Mouse (Mus musculus) midbrain, embryonic 10.5 days (tissue): Measurements from ENCODE around the gene Thap11. TPM values are rescaled to one million over a fixed set of nuclear protein-coding genes. Genes with fewer than 3 reads are reported as not detected.

Experiments
- DNase-seq: peaks from one replicate; pipeline ENCODE4 v3.0.0-alpha.2; 2017; ENCODE audit warnings: low spot score
- H3K27ac ChIP-seq: fragments of 300-500 bp; sonication (generic); replicated peaks from 2 replicates; pipeline ENCODE4 v1.5.1; 2016; ENCODE audit warnings: mild to moderate bottlenecking
- H3K27me3 ChIP-seq: fragments of 300-500 bp; sonication (generic); 2 replicates; pipeline ENCODE4 v1.6.1; 2016; ENCODE audit warnings: low read depth, mild to moderate bottlenecking; ENCODE audit not compliant: poor library complexity, severe bottlenecking
- H3K36me3 ChIP-seq: fragments of 300-500 bp; sonication (generic); 2 replicates; pipeline ENCODE4 v1.6.1; 2016; ENCODE audit warnings: mild to moderate bottlenecking, moderate library complexity
- H3K4me1 ChIP-seq: fragments of 300-500 bp; sonication (generic); 2 replicates; pipeline ENCODE4 v1.6.1; 2016
- H3K4me3 ChIP-seq: fragments of 300-500 bp; sonication (generic); 2 replicates; pipeline ENCODE4 v1.5.1; 2016; ENCODE audit warnings: mild to moderate bottlenecking, moderate library complexity
- H3K9me3 ChIP-seq: fragments of 300-500 bp; sonication (generic); replicated peaks from 2 replicates; pipeline ENCODE4 v1.6.1; 2016; ENCODE audit warnings: mild to moderate bottlenecking
- WGBS: fragments of 180-500 bp; shearing (Covaris S2); methylation state at CpG from one replicate; pipeline ENCODE4 v1.1.7; 2016; 5-methylcytosine and 5-hydroxymethylcytosine counted together
- polyA plus RNA-seq: library from polyadenylated mRNA; unstranded; fragments of >200 nt; fragmentation: Nextera tagmentation; extraction: Ambion mirVana; gene quantifications from 2 replicates; pipeline ENCODE4 v1.2.1, GENCODE M21; 2016

Thap11 gene
- polyA plus RNA-seq, 1 experiment from 2014 or later: 88.1 TPM

GRCm38 (mm10) chr8:105854303-105854702 is 629 bp upstream of the Thap11 start:
- H3K27me3 ChIP-seq: no peaks in the 10 kb centered on the region
- WGBS: 28% methylated on average over 8 of the region's 8 CpGs
- H3K4me3 ChIP-seq: peak overlapping the region; percentile 88
- peak overlapping the region; percentile 94 for H3K27ac ChIP-seq
- peaks cover 25% of the 10 kb centered on the region for H3K36me3 ChIP-seq
- H3K9me3 ChIP-seq: no peaks in the 10 kb centered on the region
- no peak for DNase-seq
- peaks cover 58% of the 10 kb centered on the region for H3K4me1 ChIP-seq

GRCm38 (mm10) chr8:105855248-105856167 is 576 bp downstream of the Thap11 start:
- under 1% methylated on average over 71 of the region's 71 CpGs for WGBS
- Histone ChIP-seq H3K36me3 (peaks cover 24% of the 10 kb centered on the region), H3K4me1 (peaks cover 67% of the 10 kb centered on the region), H3K9me3 (no peaks in the 10 kb centered on the region), H3K27me3 (no peaks in the 10 kb centered on the region), H3K27ac (peak overlapping the region; percentile 94), H3K4me3 (peak overlapping the region; percentile 88)
- no peak for DNase-seq

DNA sequence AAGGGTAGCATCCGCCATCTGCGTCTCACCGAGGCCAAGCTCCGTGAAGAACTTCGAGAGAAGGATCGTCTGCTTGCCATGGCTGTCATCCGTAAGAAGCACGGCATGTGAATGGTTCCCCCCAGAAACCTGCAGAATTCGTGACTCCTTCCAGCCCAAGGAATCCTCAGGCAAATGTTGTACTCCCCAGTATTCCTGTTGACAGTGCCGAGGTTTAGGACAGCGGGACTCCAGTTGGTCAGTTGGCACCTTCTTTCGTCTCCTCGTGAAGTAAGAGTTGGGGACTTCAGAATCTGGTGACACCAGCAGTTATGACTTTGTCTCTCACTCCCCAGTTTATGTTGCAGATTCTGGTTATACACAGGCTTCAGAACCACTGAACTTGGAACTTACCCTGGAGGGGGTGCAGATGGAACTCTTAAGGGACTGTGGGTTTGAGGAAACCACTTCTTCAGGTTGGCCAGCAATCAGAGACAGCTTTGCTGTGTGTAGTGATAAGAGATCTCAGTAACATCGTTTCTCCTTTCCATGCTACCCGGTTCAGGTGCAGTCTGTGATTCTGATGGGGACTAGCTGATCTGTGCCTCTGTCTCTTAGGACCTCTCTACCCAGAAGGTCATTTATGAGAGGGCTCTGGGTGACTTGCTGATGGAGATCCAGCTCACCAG is 1.4 kb downstream of the Thap11 start:
- Histone ChIP-seq H3K4me3 (peak overlapping the region; percentile 88), H3K4me1 (peaks cover 62% of the 10 kb centered on the region), H3K9me3 (no peaks in the 10 kb centered on the region), H3K27me3 (no peaks in the 10 kb centered on the region), H3K27ac (peak overlapping the region; percentile 94), H3K36me3 (peaks cover 26% of the 10 kb centered on the region)
- no peak for DNase-seq
- 31% methylated on average over 15 of the region's 15 CpGs for WGBS

GRCm38 (mm10) chr8:105858495-105858894 is 3.6 kb downstream of the Thap11 start:
- no peak overlapping the region for H3K27ac ChIP-seq
- H3K27me3 ChIP-seq: no peaks in the 10 kb centered on the region
- H3K36me3 ChIP-seq: peaks cover 36% of the 10 kb centered on the region
- no peaks in the 10 kb centered on the region for H3K9me3 ChIP-seq
- DNase-seq: no peak
- WGBS: 88% methylated on average over 5 of the region's 5 CpGs
- peaks cover 74% of the 10 kb centered on the region for H3K4me1 ChIP-seq
- no peak overlapping the region; the same call in 1 of the 2 replicates for H3K4me3 ChIP-seq

DNA sequence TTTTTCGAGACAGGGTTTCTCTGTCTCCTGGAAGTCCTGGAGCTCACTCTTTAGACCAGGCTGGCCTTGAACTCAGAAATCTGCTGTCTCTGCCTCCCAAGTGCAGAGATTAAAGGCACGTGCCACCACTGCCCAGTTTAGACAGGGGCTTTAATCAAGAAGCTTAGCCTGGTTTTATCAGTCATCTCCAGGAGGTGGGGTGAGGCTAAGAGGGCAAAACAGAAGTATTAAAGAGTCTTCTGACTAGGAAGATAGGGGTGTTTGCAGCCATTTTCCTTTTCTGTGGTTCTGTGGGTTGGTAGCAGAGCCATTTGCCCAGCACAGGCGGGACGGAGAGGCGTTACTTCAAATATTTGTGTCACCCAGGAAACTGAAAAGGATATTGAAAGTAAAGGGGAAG is 4.4 kb downstream of the Thap11 start:
- 73% methylated on average over 5 of the region's 5 CpGs for WGBS
- peak overlapping the region; percentile 99; the same call in 1 of the 2 replicates for H3K27ac ChIP-seq

DNA sequence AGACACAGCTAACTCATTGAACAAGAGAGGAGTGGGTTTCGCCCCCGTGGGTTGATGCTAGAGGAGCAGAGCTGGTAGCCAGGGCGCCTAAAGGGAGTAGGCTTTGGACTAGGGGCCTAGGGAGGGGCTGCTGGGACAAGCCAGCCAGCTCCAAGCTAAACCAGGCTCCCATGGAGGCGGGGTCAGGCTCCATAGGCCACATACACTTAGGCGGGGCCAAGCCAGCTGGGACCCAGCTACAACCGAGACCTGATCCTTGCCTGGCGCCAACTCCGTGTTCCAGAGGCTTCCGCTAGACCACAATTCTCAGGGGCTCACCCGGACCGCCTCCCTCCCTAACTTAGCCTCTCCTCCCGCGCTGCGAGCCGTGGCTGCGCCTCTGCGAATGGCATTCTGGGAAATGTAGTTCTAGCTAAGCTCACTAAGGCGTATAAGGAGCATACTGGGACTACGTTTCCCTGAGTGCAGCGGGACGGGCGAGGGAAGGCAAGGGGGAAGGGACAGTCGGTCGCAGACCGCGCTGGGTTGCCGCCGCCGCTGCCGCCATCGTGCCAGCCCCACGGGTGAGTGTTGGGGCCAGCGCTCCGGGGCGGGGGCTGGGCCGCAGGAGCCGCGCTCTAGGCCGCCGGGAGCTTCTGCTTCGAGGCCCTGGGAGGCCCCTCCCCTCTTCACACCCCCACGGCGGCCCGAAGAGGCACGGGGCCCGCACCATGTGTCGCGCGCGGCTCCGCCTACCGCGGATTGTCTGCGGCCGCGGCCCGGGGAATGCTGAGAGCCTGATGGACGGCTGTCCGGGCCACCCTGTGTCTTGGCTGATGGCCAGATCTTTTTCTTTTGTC is 5.4 kb downstream of the Thap11 start, which contains the start of gene Nutf2:
Nutf2 (plus strand) TSS at position 438 of the 839 bp plus-strand sequence.
- Histone ChIP-seq H3K27ac (peak within 1 kb of the TSS; percentile 99), H3K27me3 (no peaks in the 10 kb centered on the region), H3K4me1 (peaks cover 77% of the 10 kb centered on the region), H3K9me3 (no peaks in the 10 kb centered on the region), H3K4me3 (peak within 1 kb of the TSS; percentile 69), H3K36me3 (peaks cover 53% of the 10 kb centered on the region)
- WGBS: under 1% methylated on average over 58 of the region's 59 CpGs
- DNase-seq: peak; percentile 98

More for the DNA sequence above, 4.4 kb downstream of the Thap11 start:
- H3K27me3 ChIP-seq: no peaks in the 10 kb centered on the region
- peaks cover 44% of the 10 kb centered on the region for H3K36me3 ChIP-seq
- H3K4me3 ChIP-seq: 0 out of 2 replicates have a peak overlapping the region, but pooled peaks have one; percentile 69
- peaks cover 78% of the 10 kb centered on the region for H3K4me1 ChIP-seq
- H3K9me3 ChIP-seq: no peaks in the 10 kb centered on the region
- no peak for DNase-seq

GRCm38 (mm10) chr8:105861951-105862350 is 7.0 kb downstream of the Thap11 start:
- Histone ChIP-seq H3K36me3 (peaks cover 68% of the 10 kb centered on the region), H3K27me3 (no peaks in the 10 kb centered on the region), H3K4me1 (peaks cover 61% of the 10 kb centered on the region), H3K9me3 (no peaks in the 10 kb centered on the region), H3K27ac (peak overlapping the region; percentile 99; the same call in 1 of the 2 replicates), H3K4me3 (peak overlapping the region; percentile 69)
- WGBS: 10% methylated on average over 1 of the region's 1 CpGs
- DNase-seq: no peak

DNA sequence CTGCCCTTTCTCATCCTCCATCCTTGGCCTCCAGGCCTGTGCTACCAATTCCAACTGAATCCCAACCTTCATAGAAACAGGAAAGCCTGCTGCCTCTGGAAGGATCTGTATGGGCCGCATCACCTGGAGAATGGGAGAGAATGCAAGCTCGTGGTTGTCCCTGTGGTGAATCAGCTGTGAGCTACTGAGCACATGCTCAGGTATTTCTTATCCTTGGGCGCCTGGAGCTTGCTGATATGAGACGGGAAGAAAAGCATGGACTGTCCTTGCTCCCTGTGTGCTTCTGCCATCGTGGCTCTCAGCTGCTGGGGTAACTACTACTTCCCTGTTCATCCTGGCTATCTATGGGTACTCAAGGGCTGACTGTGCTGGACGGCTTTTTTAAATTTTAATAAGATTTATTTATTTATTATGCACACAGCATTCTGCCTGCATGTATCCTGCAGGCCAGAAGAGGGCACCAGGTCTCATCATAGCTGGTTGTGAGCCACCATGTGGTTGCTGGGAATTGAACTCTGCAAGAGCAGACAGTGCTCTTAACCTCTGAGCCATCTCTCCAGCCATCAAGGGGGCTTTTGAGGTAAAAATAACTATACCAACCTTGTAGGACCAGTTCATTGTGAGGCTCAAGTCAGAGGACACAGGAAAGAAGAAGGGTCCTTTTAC is 11.6 kb downstream of the Thap11 start:
- H3K36me3 ChIP-seq: peaks cover 87% of the 10 kb centered on the region
- no peak for DNase-seq

DNA sequence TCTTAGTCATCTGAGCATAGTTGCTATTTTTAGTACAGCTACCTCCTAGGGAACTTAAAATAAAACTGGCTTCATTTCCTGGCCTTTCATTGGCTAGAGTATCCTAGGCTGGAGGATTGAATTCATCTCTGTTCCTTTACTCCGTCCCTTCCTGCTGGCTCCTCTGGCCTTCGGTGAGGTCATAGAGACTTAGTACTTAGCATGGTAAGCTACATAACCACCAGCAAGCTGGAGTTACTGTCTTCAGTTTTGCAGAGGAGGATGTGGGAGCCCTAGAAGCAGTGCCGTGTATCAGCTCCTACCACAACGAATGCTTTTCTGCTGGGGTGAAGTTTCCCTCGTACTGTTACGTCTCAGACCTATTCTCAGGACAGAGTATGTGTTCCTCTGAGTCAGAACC is 19.4 kb downstream of the Thap11 start:
- H3K27me3 ChIP-seq: no peaks in the 10 kb centered on the region
- no peak overlapping the region for H3K4me3 ChIP-seq
- H3K9me3 ChIP-seq: no peaks in the 10 kb centered on the region
- H3K27ac ChIP-seq: no peak overlapping the region
- no peak for DNase-seq
- H3K36me3 ChIP-seq: peaks cover 94% of the 10 kb centered on the region
- no peaks in the 10 kb centered on the region for H3K4me1 ChIP-seq
- WGBS: 87% methylated on average over 6 of the region's 6 CpGs

More for the DNA sequence above, 11.6 kb downstream of the Thap11 start:
- peaks cover 22% of the 10 kb centered on the region for H3K4me1 ChIP-seq
- H3K27me3 ChIP-seq: no peaks in the 10 kb centered on the region
- WGBS: 88% methylated on average over 6 of the region's 6 CpGs
- H3K9me3 ChIP-seq: no peaks in the 10 kb centered on the region
- no peak overlapping the region for H3K4me3 ChIP-seq
- no peak overlapping the region for H3K27ac ChIP-seq

DNA sequence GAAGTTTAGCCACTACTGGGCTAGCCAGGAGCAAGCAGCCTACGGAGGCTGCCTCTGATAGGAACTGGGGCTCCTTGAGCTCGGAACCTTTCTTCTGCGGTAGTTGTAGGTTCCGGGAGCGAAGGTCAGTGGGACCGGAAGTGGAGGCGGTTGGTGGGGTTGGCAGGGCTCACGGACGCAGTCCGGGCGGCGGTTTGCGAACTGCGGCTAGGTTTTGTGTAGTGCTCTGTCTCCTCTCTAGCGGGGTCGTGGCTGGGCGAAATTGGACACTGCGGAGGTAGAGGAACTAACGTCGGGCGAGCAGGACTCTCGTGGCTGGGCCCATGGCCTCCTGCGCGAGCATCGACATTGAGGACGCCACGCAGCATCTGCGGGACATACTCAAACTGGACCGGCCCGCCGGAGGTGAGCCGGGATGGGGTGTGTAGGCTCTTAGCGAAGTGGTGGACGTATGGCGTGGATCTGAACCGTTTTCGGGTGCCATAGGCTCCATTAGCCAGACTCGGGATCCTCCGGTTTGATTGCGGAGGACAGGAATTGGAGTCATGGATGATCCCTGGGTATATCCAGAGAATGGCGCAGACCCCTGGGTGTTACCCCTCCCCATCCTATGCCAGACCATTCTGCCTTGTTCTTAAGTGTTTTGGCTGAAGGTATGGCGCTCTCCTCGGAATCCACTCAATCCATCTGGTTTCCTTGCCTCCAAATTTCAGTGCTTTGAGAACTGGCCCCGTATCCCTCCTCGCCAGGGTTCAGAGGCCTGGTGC is 26.0 kb downstream of the Thap11 start, which contains the start of gene Edc4:
Edc4 (plus strand) TSS at position 128 of the 767 bp plus-strand sequence.
- Histone ChIP-seq H3K27me3 (no peaks in the 10 kb centered on the region), H3K36me3 (peaks cover 57% of the 10 kb centered on the region), H3K9me3 (no peaks in the 10 kb centered on the region), H3K27ac (peak within 1 kb of the TSS; percentile 85), H3K4me1 (peaks cover 25% of the 10 kb centered on the region), H3K4me3 (peak within 1 kb of the TSS; percentile 86)
- DNase-seq: peak; percentile 86
- 1% methylated on average over 45 of the region's 45 CpGs for WGBS

GRCm38 (mm10) chr8:105889756-105890465 is 35.0 kb downstream of the Thap11 start:
- H3K36me3 ChIP-seq: peaks cover 99% of the 10 kb centered on the region
- no peak overlapping the region for H3K4me3 ChIP-seq
- H3K9me3 ChIP-seq: no peaks in the 10 kb centered on the region
- WGBS: 94% methylated on average over 12 of the region's 12 CpGs
- H3K27ac ChIP-seq: no peak overlapping the region
- peaks cover 15% of the 10 kb centered on the region for H3K4me1 ChIP-seq
- no peaks in the 10 kb centered on the region for H3K27me3 ChIP-seq
- no peak for DNase-seq
